Mouse (Mus musculus): Measurements from ENCODE around the gene Tnfaip8l3.
"Not testable (repeated sequence)": the region's sequence is repeated elsewhere in the genome, so short reads cannot be mapped to it uniquely, and the experiment has no call there.

Tnfaip8l3 gene

GRCm38 (mm10) chr9:54068032-54068649 is at the start of gene Tnfaip8l3:
Tnfaip8l3 (minus strand) TSS chr9:54068388.
- peak; percentile 63 for DNase-seq

GRCm38 (mm10) chr9:54112726-54113125 is 44.5 kb upstream of the Tnfaip8l3 start:
- DNase-seq: peak; percentile 38

GRCm38 (mm10) chr9:54098636-54099035 is 30.4 kb upstream of the Tnfaip8l3 start:
- DNase-seq: no peak

- no peak for DNase-seq
Observed at GRCm38 (mm10) chr9:54097091-54097490, 28.9 kb upstream of the Tnfaip8l3 start.

GRCm38 (mm10) chr9:54084245-54084644 is 16.1 kb upstream of the Tnfaip8l3 start:
- no peak for DNase-seq

GRCm38 (mm10) chr9:54077740-54078139 is 9.6 kb upstream of the Tnfaip8l3 start:
- DNase-seq: no peak

- DNase-seq: peak; percentile 52
Observed at GRCm38 (mm10) chr9:54074901-54075300, 6.7 kb upstream of the Tnfaip8l3 start.

GRCm38 (mm10) chr9:54073688-54074087 is 5.5 kb upstream of the Tnfaip8l3 start:
- no peak for DNase-seq

GRCm38 (mm10) chr9:54071474-54072095 is 3.4 kb upstream of the Tnfaip8l3 start:
- DNase-seq: no peak

- DNase-seq: no peak
Observed at GRCm38 (mm10) chr9:54069204-54069603, 1.0 kb upstream of the Tnfaip8l3 start.

- peak; percentile 84 for DNase-seq
Observed at GRCm38 (mm10) chr9:54068777-54069176, 589 bp upstream of the Tnfaip8l3 start.

- no peak for DNase-seq
Observed at GRCm38 (mm10) chr9:54067642-54068031, 551 bp downstream of the Tnfaip8l3 start.

- no peak for DNase-seq
Observed at GRCm38 (mm10) chr9:54064836-54065235, 3.4 kb downstream of the Tnfaip8l3 start.

- no peak for DNase-seq
Observed at GRCm38 (mm10) chr9:54063655-54064054, 4.5 kb downstream of the Tnfaip8l3 start.

- no peak for DNase-seq
Observed at GRCm38 (mm10) chr9:54061666-54062065, 6.5 kb downstream of the Tnfaip8l3 start.

GRCm38 (mm10) chr9:54051298-54052068 is 16.7 kb downstream of the Tnfaip8l3 start:
- no peak for DNase-seq

GRCm38 (mm10) chr9:54048978-54049377 is 19.2 kb downstream of the Tnfaip8l3 start:
- DNase-seq: no peak

GRCm38 (mm10) chr9:54043067-54043466 is 25.1 kb downstream of the Tnfaip8l3 start:
- no peak for DNase-seq

GRCm38 (mm10) chr9:54037717-54038116 is 30.5 kb downstream of the Tnfaip8l3 start:
- DNase-seq: no peak

- DNase-seq: no peak
Observed at GRCm38 (mm10) chr9:54034691-54035090, 33.5 kb downstream of the Tnfaip8l3 start.

- DNase-seq: no peak
Observed at GRCm38 (mm10) chr9:54022795-54023194, 45.4 kb downstream of the Tnfaip8l3 start.

GRCm38 (mm10) chr9:53994528-53994927 is 73.7 kb downstream of the Tnfaip8l3 start:
- DNase-seq: no peak

GRCm38 (mm10) chr9:53992567-53992966 is 75.6 kb downstream of the Tnfaip8l3 start:
- not testable (repeated sequence) for DNase-seq

- DNase-seq: peak; percentile 47
Observed at GRCm38 (mm10) chr9:53990921-53991320, 77.3 kb downstream of the Tnfaip8l3 start.
